Mouse (Mus musculus) heart, embryonic 16.5 days (tissue): ENCODE results near the gene Adamts7. TPM values are rescaled to one million over a fixed set of nuclear protein-coding genes. Genes with fewer than 3 reads are reported as not detected.

Experiments
- ATAC-seq: fragments of 200-750 bp; cut with Nextera tagmentation; replicated peaks from 2 replicates; pipeline ENCODE4 v1.8.0; 2017; ENCODE audit warnings: moderate number of reproducible peaks; ENCODE audit not compliant: insufficient read depth, low FRiP score; ENCODE audit errors: extremely low read depth
- H3K27ac ChIP-seq: fragments of 300-500 bp; sonication (generic); 2 replicates; pipeline ENCODE4 v1.5.1; 2014; ENCODE audit warnings: mild to moderate bottlenecking, low read length, control low read depth, moderate library complexity
- H3K27me3 ChIP-seq: fragments of 300-500 bp; sonication (generic); 2 replicates; pipeline ENCODE4 v1.6.1; 2014; ENCODE audit warnings: low read length, mixed read lengths; ENCODE audit not compliant: control insufficient read depth, insufficient read depth
- H3K36me3 ChIP-seq: fragments of 300-500 bp; sonication (generic); 2 replicates; pipeline ENCODE4 v1.6.1; 2014; ENCODE audit not compliant: control insufficient read depth, insufficient read depth
- H3K4me1 ChIP-seq: fragments of 300-500 bp; sonication (generic); 2 replicates; pipeline ENCODE4 v1.6.1; 2014; ENCODE audit warnings: low read length, mixed read lengths; ENCODE audit not compliant: control insufficient read depth, insufficient read depth
- H3K4me2 ChIP-seq: fragments of 300-500 bp; sonication (generic); 2 replicates; pipeline ENCODE4 v1.6.1; 2014; ENCODE audit warnings: low read depth, mild to moderate bottlenecking, control low read depth, low read length
- H3K4me3 ChIP-seq: fragments of 300-500 bp; sonication (generic); 2 replicates; pipeline ENCODE4 v1.5.1; 2014; ENCODE audit warnings: mild to moderate bottlenecking, control low read depth, low read length
- H3K9ac ChIP-seq: fragments of 300-500 bp; sonication (generic); 2 replicates; pipeline ENCODE4 v1.6.1; 2014; ENCODE audit warnings: low read length, control low read depth
- H3K9me3 ChIP-seq: fragments of 300-500 bp; sonication (generic); replicated peaks from 2 replicates; pipeline ENCODE4 v1.6.1; 2016; ENCODE audit warnings: low read length; ENCODE audit not compliant: control insufficient read depth
- WGBS: fragments of 180-500 bp; shearing (Covaris S2); extraction: QIAGEN DNeasy Blood & Tissue Kit; methylation state at CpG from one replicate; pipeline ENCODE4 v1.1.7; 2014; 5-methylcytosine and 5-hydroxymethylcytosine counted together
- polyA plus RNA-seq: library from polyadenylated mRNA; unstranded; fragments of >200 nt; fragmentation: Nextera tagmentation; extraction: Ambion mirVana; gene quantifications from 2 replicates; pipeline ENCODE4 v1.2.1, GENCODE M21; 2015

Adamts7 gene
- polyA plus RNA-seq, 1 experiment from 2014 or later: 8.7 TPM

DNA sequence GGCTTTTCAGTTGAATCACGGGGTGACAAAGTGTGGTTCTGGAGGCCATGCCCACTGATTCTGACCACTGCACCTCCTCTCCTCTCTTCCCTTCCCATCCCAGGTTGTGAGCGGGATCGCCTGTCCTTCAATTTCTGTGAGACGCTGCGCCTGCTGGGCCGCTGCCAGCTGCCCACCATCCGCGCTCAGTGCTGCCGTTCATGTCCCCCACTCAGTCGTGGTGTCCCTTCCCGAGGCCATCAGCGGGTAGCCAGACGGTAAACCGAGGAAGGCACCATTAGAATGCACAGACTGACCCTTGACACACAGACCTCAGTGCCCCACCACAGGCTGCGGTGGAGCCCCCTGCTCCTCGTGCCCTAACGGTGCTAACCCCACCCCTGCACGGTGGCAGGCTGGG, 36.7 kb downstream of the Adamts7 start:
- H3K9ac ChIP-seq: no peak overlapping the region
- ATAC-seq: no peak
- peaks cover 5% of the 10 kb centered on the region for H3K36me3 ChIP-seq
- no peak overlapping the region for H3K4me2 ChIP-seq
- WGBS: 86% methylated on average over 18 of the region's 18 CpGs
- no peaks in the 10 kb centered on the region for H3K9me3 ChIP-seq
- peaks cover 25% of the 10 kb centered on the region for H3K4me1 ChIP-seq
- H3K27me3 ChIP-seq: no peaks in the 10 kb centered on the region
- no peak overlapping the region for H3K4me3 ChIP-seq
- H3K27ac ChIP-seq: peak overlapping the region; percentile 90

GRCm38 (mm10) chr9:90200501-90200900, 37.6 kb downstream of the Adamts7 start:
- Histone ChIP-seq H3K9me3 (no peaks in the 10 kb centered on the region), H3K9ac (no peak overlapping the region), H3K27ac (no peak overlapping the region), H3K4me2 (no peak overlapping the region), H3K27me3 (no peaks in the 10 kb centered on the region), H3K4me3 (no peak overlapping the region), H3K4me1 (peaks cover 25% of the 10 kb centered on the region), H3K36me3 (peaks cover 8% of the 10 kb centered on the region)
- no peak for ATAC-seq
- 95% methylated on average over 4 of the region's 4 CpGs for WGBS

- Histone ChIP-seq H3K27ac (no peak overlapping the region), H3K4me1 (peaks cover 25% of the 10 kb centered on the region), H3K4me3 (no peak overlapping the region), H3K4me2 (no peak overlapping the region), H3K27me3 (no peaks in the 10 kb centered on the region), H3K9ac (no peak overlapping the region), H3K9me3 (no peaks in the 10 kb centered on the region), H3K36me3 (peaks cover 8% of the 10 kb centered on the region)
- 92% methylated on average over 7 of the region's 7 CpGs for WGBS
- no peak for ATAC-seq
Observed at GRCm38 (mm10) chr9:90201096-90201495, 38.2 kb downstream of the Adamts7 start.

DNA sequence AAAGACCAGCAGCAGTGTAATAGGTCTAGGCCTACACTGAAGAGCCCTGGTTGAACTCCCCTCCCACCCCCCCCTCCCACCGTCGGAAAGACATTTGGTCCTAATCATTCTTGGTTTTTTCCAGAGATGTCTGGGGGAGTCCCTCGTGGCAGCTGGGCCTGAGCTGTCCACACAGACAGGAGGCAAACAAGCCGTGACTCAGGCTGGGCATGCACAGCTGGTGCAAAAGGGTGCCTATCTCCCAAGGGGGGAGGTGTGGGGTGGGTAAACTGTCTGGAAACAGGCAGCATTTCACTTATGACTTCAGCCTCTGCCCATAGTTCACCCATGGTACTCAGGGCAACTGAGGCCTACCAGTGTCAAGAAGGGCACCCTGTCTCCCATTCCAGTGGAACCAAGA, 38.7 kb downstream of the Adamts7 start:
- no peaks in the 10 kb centered on the region for H3K27me3 ChIP-seq
- H3K27ac ChIP-seq: no peak overlapping the region
- ATAC-seq: no peak
- H3K4me2 ChIP-seq: no peak overlapping the region
- no peak overlapping the region for H3K9ac ChIP-seq
- H3K4me3 ChIP-seq: no peak overlapping the region
- 63% methylated on average over 4 of the region's 4 CpGs for WGBS
- peaks cover 25% of the 10 kb centered on the region for H3K4me1 ChIP-seq
- H3K36me3 ChIP-seq: peaks cover 8% of the 10 kb centered on the region
- H3K9me3 ChIP-seq: no peaks in the 10 kb centered on the region

- Histone ChIP-seq H3K4me1 (peaks cover 15% of the 10 kb centered on the region), H3K27ac (no peak overlapping the region), H3K9ac (no peak overlapping the region), H3K4me3 (no peak overlapping the region), H3K27me3 (no peaks in the 10 kb centered on the region), H3K36me3 (peaks cover 8% of the 10 kb centered on the region), H3K9me3 (no peaks in the 10 kb centered on the region), H3K4me2 (no peak overlapping the region)
- no peak for ATAC-seq
- WGBS: 88% methylated on average over 5 of the region's 5 CpGs
Observed at GRCm38 (mm10) chr9:90203233-90203632, 40.4 kb downstream of the Adamts7 start.

DNA sequence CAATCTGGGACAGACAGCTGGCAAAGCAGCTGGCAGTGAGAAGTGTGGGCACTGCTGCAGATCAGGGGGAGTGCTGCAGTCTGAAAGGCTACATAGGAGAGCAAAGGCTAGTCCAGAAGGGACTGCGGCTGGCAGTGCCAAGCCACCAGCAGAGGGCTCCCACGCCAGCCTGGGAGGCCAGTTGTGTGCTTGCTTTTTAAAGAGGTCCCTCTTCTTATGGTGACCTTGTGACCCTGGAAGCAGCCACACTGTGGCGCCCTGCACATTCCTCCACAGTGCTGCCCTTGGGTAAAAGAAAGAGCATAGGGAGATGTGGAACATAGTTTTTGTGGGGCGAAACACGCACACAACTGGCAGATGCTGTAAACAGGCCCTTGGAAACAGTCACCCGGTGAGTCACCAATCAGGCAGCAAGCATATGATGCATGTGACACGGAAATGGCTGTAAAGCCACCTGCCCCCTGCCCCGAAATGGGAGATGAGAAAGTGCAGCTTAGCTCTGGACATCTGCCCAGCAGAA, 41.6 kb downstream of the Adamts7 start:
- Histone ChIP-seq H3K9me3 (no peaks in the 10 kb centered on the region), H3K9ac (no peak overlapping the region), H3K27me3 (no peaks in the 10 kb centered on the region), H3K4me1 (peaks cover 3% of the 10 kb centered on the region), H3K4me3 (no peak overlapping the region), H3K36me3 (peaks cover 11% of the 10 kb centered on the region), H3K4me2 (no peak overlapping the region), H3K27ac (no peak overlapping the region)
- no peak for ATAC-seq
- WGBS: 63% methylated on average over 8 of the region's 8 CpGs

GRCm38 (mm10) chr9:90206500-90206899, 43.6 kb downstream of the Adamts7 start:
- H3K36me3 ChIP-seq: peaks cover 12% of the 10 kb centered on the region

GRCm38 (mm10) chr9:90207808-90208207, 44.9 kb downstream of the Adamts7 start:
- Histone ChIP-seq H3K9ac (no peak overlapping the region), H3K4me2 (no peak overlapping the region), H3K27ac (no peak overlapping the region), H3K4me3 (no peak overlapping the region), H3K4me1 (no peaks in the 10 kb centered on the region; the same call in 1 of the 2 replicates), H3K27me3 (no peaks in the 10 kb centered on the region), H3K36me3 (peaks cover 12% of the 10 kb centered on the region), H3K9me3 (no peaks in the 10 kb centered on the region)
- WGBS: 75% methylated on average over 8 of the region's 8 CpGs
- no peak for ATAC-seq

More at GRCm38 (mm10) chr9:90206500-90206899, 43.6 kb downstream of the Adamts7 start:
- 45% methylated on average over 2 of the region's 2 CpGs for WGBS
- H3K4me1 ChIP-seq: no peaks in the 10 kb centered on the region
- no peak overlapping the region for H3K9ac ChIP-seq
- no peak overlapping the region for H3K4me2 ChIP-seq
- H3K4me3 ChIP-seq: no peak overlapping the region
- ATAC-seq: no peak; the same call in 1 of the 2 replicates
- no peak overlapping the region for H3K27ac ChIP-seq
- H3K27me3 ChIP-seq: no peaks in the 10 kb centered on the region
- H3K9me3 ChIP-seq: no peaks in the 10 kb centered on the region

- peaks cover 12% of the 10 kb centered on the region for H3K36me3 ChIP-seq
- WGBS: 85% methylated on average over 6 of the region's 6 CpGs
- H3K4me1 ChIP-seq: peaks cover 7% of the 10 kb centered on the region
- H3K4me2 ChIP-seq: no peak overlapping the region
- ATAC-seq: no peak
- H3K27me3 ChIP-seq: no peaks in the 10 kb centered on the region
- no peak overlapping the region for H3K4me3 ChIP-seq
- H3K9me3 ChIP-seq: no peaks in the 10 kb centered on the region
- no peak overlapping the region for H3K9ac ChIP-seq
- H3K27ac ChIP-seq: no peak overlapping the region
Observed at GRCm38 (mm10) chr9:90208655-90209054, 45.8 kb downstream of the Adamts7 start.
